Mouse (Mus musculus) heart, postnatal 0 days (tissue): ENCODE measurements around the gene Glt1d1. TPM values are rescaled to one million over a fixed set of nuclear protein-coding genes. Genes with fewer than 3 reads are reported as not detected.
A peak's percentile ranks its signal among the peaks of the same experiment; 100 is the strongest.

ENCODE experiments used
- ATAC-seq: fragments of 200-750 bp; cut with Nextera tagmentation; 2 replicates; pipeline ENCODE4 v1.8.0; 2017; ENCODE audit warnings: low read depth, moderate number of reproducible peaks, moderate library complexity; ENCODE audit not compliant: insufficient read depth
- DNase-seq: peaks from one replicate; pipeline ENCODE4 v3.0.0-alpha.2; 2016; ENCODE audit warnings: low spot score
- H3K27ac ChIP-seq: fragments of 300-500 bp; sonication (generic); 2 replicates; pipeline ENCODE4 v1.5.1; 2014; ENCODE audit warnings: low read depth, mild to moderate bottlenecking
- H3K27me3 ChIP-seq: fragments of 300-500 bp; sonication (generic); 2 replicates; pipeline ENCODE4 v1.6.1; 2014; ENCODE audit warnings: low read length, mixed read lengths; ENCODE audit not compliant: control insufficient read depth, insufficient read depth
- H3K36me3 ChIP-seq: fragments of 300-500 bp; sonication (generic); replicated peaks from 2 replicates; pipeline ENCODE4 v1.6.1; 2014; ENCODE audit warnings: low read length, mixed read lengths; ENCODE audit not compliant: control insufficient read depth, insufficient read depth
- H3K4me1 ChIP-seq: fragments of 300-500 bp; sonication (generic); 2 replicates; pipeline ENCODE4 v1.6.1; 2014; ENCODE audit warnings: antibody characterized with exemption; ENCODE audit not compliant: control insufficient read depth, insufficient read depth
- H3K4me2 ChIP-seq: fragments of 300-500 bp; sonication (generic); 2 replicates; pipeline ENCODE4 v1.6.1; 2014; ENCODE audit warnings: low read depth, mild to moderate bottlenecking, low read length, moderate library complexity
- H3K4me3 ChIP-seq: fragments of 300-500 bp; sonication (generic); 2 replicates; pipeline ENCODE4 v1.5.1; 2014; ENCODE audit warnings: low read depth, low read length
- H3K9ac ChIP-seq: fragments of 300-500 bp; sonication (generic); replicated peaks from 2 replicates; pipeline ENCODE4 v1.6.1; 2014; ENCODE audit warnings: low read depth, low read length, mixed read lengths
- H3K9me3 ChIP-seq: fragments of 300-500 bp; sonication (generic); replicated peaks from 2 replicates; pipeline ENCODE4 v1.6.1; 2016; ENCODE audit warnings: low read length; ENCODE audit not compliant: control insufficient read depth
- CTCF ChIP-seq: IDR thresholded peaks from 2 replicates; pipeline ENCODE4 v1.5.1; 2016; ENCODE audit warnings: antibody characterized with exemption, control low read depth, low read depth
- EP300 ChIP-seq: IDR thresholded peaks from 2 replicates; pipeline ENCODE4 v1.6.1; 2016; ENCODE audit warnings: antibody characterized with exemption, low read depth
- WGBS: fragments of 180-500 bp; shearing (Covaris S2); extraction: QIAGEN DNeasy Blood & Tissue Kit; methylation state at CpG from one replicate; pipeline ENCODE4 v1.1.7; 2014; 5-methylcytosine and 5-hydroxymethylcytosine counted together
- polyA plus RNA-seq: library from polyadenylated mRNA; unstranded; fragments of >200 nt; fragmentation: Nextera tagmentation; extraction: Ambion mirVana; gene quantifications from 2 replicates; pipeline ENCODE4 v1.2.1, GENCODE M21; 2015
- total RNA-seq: library from RNA; depleted of rRNA; stranded (reverse); fragments of >200 nt; gene quantifications from 2 replicates; pipeline ENCODE4 v1.2.3, GENCODE M21; 2014; ENCODE audit warnings: low replicate concordance

Glt1d1 gene
- total and polyA plus RNA-seq, 2 experiments from 2014 or later, result not detected

DNA sequence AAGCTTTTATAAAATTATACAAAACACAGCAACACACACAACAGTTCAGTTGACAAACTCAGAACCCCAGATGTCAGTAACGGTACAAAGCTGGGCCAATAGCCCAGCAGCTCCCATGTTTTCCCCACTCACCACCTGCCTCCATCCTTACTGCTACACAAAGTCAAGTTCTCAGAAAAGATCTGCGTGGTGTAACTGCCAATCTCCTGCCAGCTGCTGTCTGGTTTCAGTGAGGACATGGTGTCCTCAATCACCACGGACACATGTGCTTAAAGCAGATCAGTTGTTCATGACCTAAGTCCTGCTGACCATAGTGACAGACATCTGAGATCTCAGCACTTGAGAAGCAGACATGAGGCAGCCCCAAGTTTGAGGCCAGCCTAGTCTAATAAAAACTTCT lies 36.4 kb upstream of the Glt1d1 start:
- WGBS, result 86% methylated on average over 3 of the region's 3 CpGs
- no peaks in the 10 kb centered on the region for H3K9me3 ChIP-seq
- H3K4me1 ChIP-seq, result no peaks in the 10 kb centered on the region
- ATAC-seq (no peak), DNase-seq (no peak)
- TF ChIP-seq CTCF (no peak), EP300 (no peak)
- H3K36me3 ChIP-seq, result peaks cover 85% of the 10 kb centered on the region
- H3K27ac ChIP-seq, result no peak overlapping the region
- no peaks in the 10 kb centered on the region for H3K27me3 ChIP-seq
- H3K9ac ChIP-seq, result no peak overlapping the region
- H3K4me2 ChIP-seq, result no peak overlapping the region
- H3K4me3 ChIP-seq, result no peak overlapping the region

- Histone ChIP-seq H3K4me1 (no peaks in the 10 kb centered on the region), H3K4me3 (no peak overlapping the region), H3K36me3 (peaks cover 96% of the 10 kb centered on the region), H3K4me2 (no peak overlapping the region), H3K9ac (no peak overlapping the region), H3K27me3 (no peaks in the 10 kb centered on the region), H3K9me3 (no peaks in the 10 kb centered on the region), H3K27ac (no peak overlapping the region)
- DNase-seq (no peak), ATAC-seq (no peak)
- TF ChIP-seq EP300 (no peak), CTCF (no peak)
- WGBS, result 78% methylated on average over 7 of the region's 7 CpGs
Observed at GRCm38 (mm10) chr5:127596862-127597261, 35.2 kb upstream of the Glt1d1 start.

DNA sequence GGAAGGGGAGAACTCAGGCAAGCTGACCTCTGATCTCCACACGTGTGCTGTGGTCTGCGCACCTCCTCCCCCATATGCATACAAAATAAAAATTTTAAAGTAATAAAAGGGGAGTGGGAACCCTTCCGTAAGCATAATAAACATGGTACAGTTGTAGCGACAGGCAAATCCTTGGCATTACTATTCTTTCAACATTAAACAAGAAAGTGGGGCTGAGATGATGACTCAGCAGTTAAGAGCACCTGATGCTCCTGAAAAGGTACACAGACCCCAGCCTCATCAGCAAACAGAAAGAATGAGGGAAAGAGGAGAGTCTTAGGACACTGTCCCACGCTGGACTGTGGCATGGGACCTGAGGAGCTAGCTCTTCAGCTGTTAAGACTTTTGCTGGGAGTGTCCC lies 29.1 kb upstream of the Glt1d1 start:
- no peak for TF ChIP-seq CTCF
- no peak for DNase-seq
- Histone ChIP-seq H3K4me2 (no peak overlapping the region), H3K27me3 (no peaks in the 10 kb centered on the region), H3K4me3 (no peak overlapping the region), H3K27ac (no peak overlapping the region), H3K9ac (no peak overlapping the region), H3K4me1 (no peaks in the 10 kb centered on the region), H3K9me3 (no peaks in the 10 kb centered on the region), H3K36me3 (peaks cover 74% of the 10 kb centered on the region)
- no peak for ATAC-seq
- 97% methylated on average over 5 of the region's 5 CpGs for WGBS

GRCm38 (mm10) chr5:127607507-127607906 lies 24.6 kb upstream of the Glt1d1 start:
- peaks cover 37% of the 10 kb centered on the region for H3K36me3 ChIP-seq
- DNase-seq, result no peak

DNA sequence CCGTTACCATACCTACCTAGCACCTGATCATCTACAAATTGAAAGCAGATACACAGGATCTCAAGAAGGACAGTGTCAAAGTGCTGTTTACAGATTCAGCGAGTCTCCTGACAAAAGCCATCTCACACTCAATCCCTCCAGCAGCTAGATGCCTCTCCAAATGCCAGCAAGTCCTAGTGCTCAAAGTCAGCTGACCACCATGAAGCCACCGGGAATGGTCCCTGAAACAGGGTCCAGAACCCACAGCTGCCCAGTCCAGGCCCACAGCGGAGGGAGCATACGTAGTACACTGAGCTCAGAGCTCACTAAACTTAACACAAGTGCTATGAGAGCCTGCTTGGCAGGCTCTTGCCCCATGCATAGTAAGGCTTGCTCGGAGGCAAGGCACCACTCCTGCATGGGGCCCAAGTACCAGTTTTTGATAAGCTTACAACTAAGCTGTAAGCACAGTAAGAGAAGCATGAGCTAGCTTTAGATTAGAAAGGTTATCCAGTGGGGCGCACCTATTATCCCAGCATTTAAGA lies 22.8 kb upstream of the Glt1d1 start:
- 40% methylated on average over 7 of the region's 7 CpGs for WGBS
- peak overlapping the region; percentile 43 for H3K27ac ChIP-seq
- DNase-seq, result peak; percentile 21
- no peak overlapping the region for H3K4me3 ChIP-seq
- TF ChIP-seq EP300, result no peak
- no peak for TF ChIP-seq CTCF
- H3K9me3 ChIP-seq, result no peaks in the 10 kb centered on the region
- peak overlapping the region; percentile 34 for H3K4me2 ChIP-seq
- H3K9ac ChIP-seq, result no peak overlapping the region
- H3K36me3 ChIP-seq, result peaks cover 19% of the 10 kb centered on the region
- peaks cover 31% of the 10 kb centered on the region for H3K4me1 ChIP-seq
- H3K27me3 ChIP-seq, result no peaks in the 10 kb centered on the region
- ATAC-seq, result peak; percentile 67

More at GRCm38 (mm10) chr5:127607507-127607906, 24.6 kb upstream of the Glt1d1 start:
- no peak overlapping the region for H3K27ac ChIP-seq
- TF ChIP-seq CTCF (no peak), EP300 (no peak)
- no peaks in the 10 kb centered on the region for H3K9me3 ChIP-seq
- 83% methylated on average over 2 of the region's 2 CpGs for WGBS
- no peaks in the 10 kb centered on the region for H3K27me3 ChIP-seq
- no peak for ATAC-seq
- H3K4me2 ChIP-seq, result no peak overlapping the region
- H3K9ac ChIP-seq, result no peak overlapping the region
- peaks cover 28% of the 10 kb centered on the region for H3K4me1 ChIP-seq
- H3K4me3 ChIP-seq, result no peak overlapping the region

DNA sequence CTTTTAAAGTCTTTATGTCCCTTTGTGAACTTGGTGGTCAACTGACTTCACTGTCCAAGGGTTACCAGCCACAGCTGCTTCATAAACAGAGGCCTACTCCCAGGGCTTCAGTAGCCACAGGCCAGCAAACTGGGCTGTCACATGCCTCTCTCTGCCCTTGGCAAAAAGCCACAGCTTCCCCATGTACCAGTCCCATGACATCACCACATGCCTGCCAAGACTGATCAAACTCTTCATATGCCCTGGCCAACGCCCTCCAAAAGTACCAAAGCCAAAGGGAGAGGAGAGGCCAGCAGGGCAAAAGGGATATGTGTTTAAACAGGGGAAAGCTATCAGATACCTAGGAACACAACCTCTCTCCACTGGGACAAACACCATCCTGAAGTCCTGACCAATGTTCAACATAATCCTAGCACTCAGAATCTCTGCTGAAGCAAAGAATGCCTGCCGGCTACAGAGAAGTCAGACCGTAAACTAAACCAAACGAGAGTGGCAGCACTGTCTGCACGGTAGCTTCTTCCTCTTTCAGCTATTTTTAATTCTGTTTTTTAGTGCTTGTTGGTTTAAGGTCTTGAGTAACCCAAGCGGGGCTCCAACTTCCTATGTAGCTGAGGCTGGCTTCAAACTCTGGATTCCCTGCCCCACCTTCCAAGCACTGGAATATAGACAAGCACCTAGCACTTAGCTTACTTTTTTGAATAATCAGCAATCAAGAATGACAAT lies 21.1 kb upstream of the Glt1d1 start:
- H3K27ac ChIP-seq, result peak overlapping the region; percentile 58
- 0 out of 2 replicates have a peak overlapping the region, but pooled peaks have one; percentile 14 for H3K4me2 ChIP-seq
- WGBS, result 36% methylated on average over 6 of the region's 6 CpGs
- peaks cover 48% of the 10 kb centered on the region for H3K4me1 ChIP-seq
- H3K36me3 ChIP-seq, result peaks cover 17% of the 10 kb centered on the region
- H3K27me3 ChIP-seq, result no peaks in the 10 kb centered on the region
- peak; percentile 76 for ATAC-seq
- no peak overlapping the region for H3K4me3 ChIP-seq
- DNase-seq, result peak; percentile 46
- H3K9me3 ChIP-seq, result no peaks in the 10 kb centered on the region
- TF ChIP-seq EP300 (no peak), CTCF (no peak)
- H3K9ac ChIP-seq, result no peak overlapping the region
